Mouse (Mus musculus) E14TG2a.4 (cell line): Measurements from ENCODE around the gene Wls.

Experiments used
- CTCF ChIP-seq: conservative IDR thresholded peaks from 2 replicates; pipeline ENCODE4 v1.5.1; 2014; ENCODE audit warnings: low read length
- NANOG ChIP-seq: IDR thresholded peaks from 2 replicates; pipeline ENCODE4 v1.6.1; 2014; ENCODE audit warnings: borderline replicate concordance, low read length, mixed read lengths
- POU5F1 ChIP-seq: IDR thresholded peaks from 2 replicates; pipeline ENCODE4 v1.6.1; 2014; ENCODE audit warnings: low read length, borderline replicate concordance

- TF ChIP-seq CTCF (no peak), POU5F1 (no peak), NANOG (no peak)
These were observed 8.0 kb downstream of the Wls start for GRCm38 (mm10) chr3:159847410-159848016.
